Mouse (Mus musculus) myocyte (in vitro differentiated cells): ENCODE measurements around the gene Car2. TPM values are rescaled to one million over a fixed set of nuclear protein-coding genes. Genes with fewer than 3 reads are reported as not detected.

Source experiments
- H3K27me3 ChIP-seq: one replicate; pipeline ENCODE4 v1.6.1; 2011; ENCODE audit not compliant: control insufficient read depth, insufficient read depth, insufficient read length
- H3K36me3 ChIP-seq: one replicate; pipeline ENCODE4 v1.6.1; 2011; ENCODE audit not compliant: control insufficient read depth, insufficient read depth
- H3K4me2 ChIP-seq: one replicate; pipeline ENCODE4 v1.6.1; 2011; ENCODE audit warnings: low read depth, control low read depth
- H3K4me3 ChIP-seq: one replicate; pipeline ENCODE4 v1.5.1; 2011; ENCODE audit warnings: mild to moderate bottlenecking, control low read depth, moderate library complexity
- H3K79me2 ChIP-seq: one replicate; pipeline ENCODE4 v1.6.1; 2011; ENCODE audit not compliant: control insufficient read depth, insufficient read depth
- H3ac ChIP-seq: one replicate; pipeline ENCODE4 v1.6.1; 2011; ENCODE audit not compliant: control insufficient read depth, insufficient read length
- CEBPB ChIP-seq: IDR thresholded peaks from 2 replicates; pipeline ENCODE4 v1.6.1; 2011; ENCODE audit warnings: mild to moderate bottlenecking, moderate library complexity; ENCODE audit not compliant: poor library complexity, insufficient read depth, severe bottlenecking
- E2F4 ChIP-seq: IDR thresholded peaks from one replicate; pipeline ENCODE4 v1.6.1; 2011; ENCODE audit warnings: mild to moderate bottlenecking, control low read depth, moderate library complexity; ENCODE audit not compliant: insufficient read depth
- MAX ChIP-seq: IDR thresholded peaks from one replicate; pipeline ENCODE4 v1.6.1; 2011; ENCODE audit warnings: low read depth, mild to moderate bottlenecking, control low read depth
- MYOD1 ChIP-seq, 3 experiments: IDR thresholded peaks; one replicate each; pipeline ENCODE4 v1.6.1; 2011; ENCODE audit warnings: control low read depth in 2 of 3, low read depth in 2 of 3, mild to moderate bottlenecking in 2 of 3, moderate library complexity in 1 of 3; ENCODE audit not compliant: insufficient read length in 2 of 3, control insufficient read depth in 1 of 3
- MYOG ChIP-seq, 3 experiments: IDR thresholded peaks; one replicate each; pipeline ENCODE4 v1.6.1; 2011; ENCODE audit warnings: control low read depth in 2 of 3, low read depth in 2 of 3, mild to moderate bottlenecking in 2 of 3; ENCODE audit not compliant: insufficient read length in 2 of 3, control insufficient read depth in 1 of 3, insufficient read depth in 1 of 3
- POLR2A ChIP-seq: IDR thresholded peaks from one replicate; pipeline ENCODE4 v1.6.1; 2011; ENCODE audit warnings: low read depth, mild to moderate bottlenecking, control low read depth, moderate library complexity; ENCODE audit not compliant: insufficient read length
- POLR2AphosphoS2 ChIP-seq: IDR thresholded peaks from one replicate; pipeline ENCODE4 v1.6.1; 2011; ENCODE audit warnings: low read depth, control low read depth; ENCODE audit not compliant: insufficient read length
- REST ChIP-seq: IDR thresholded peaks from one replicate; pipeline ENCODE4 v1.6.1; 2011; ENCODE audit warnings: mild to moderate bottlenecking, control low read depth, moderate library complexity; ENCODE audit not compliant: insufficient read depth, insufficient read length
- SRF ChIP-seq: IDR thresholded peaks from one replicate; pipeline ENCODE4 v1.6.1; 2011; ENCODE audit warnings: low read depth; ENCODE audit not compliant: control insufficient read depth, insufficient read length
- TCF12 ChIP-seq: IDR thresholded peaks from one replicate; pipeline ENCODE4 v1.6.1; 2011; ENCODE audit warnings: mild to moderate bottlenecking, control low read depth; ENCODE audit not compliant: poor library complexity, insufficient read depth, severe bottlenecking
- TCF3 ChIP-seq: IDR thresholded peaks from one replicate; pipeline ENCODE4 v1.6.1; 2011; ENCODE audit warnings: low read depth, control low read depth; ENCODE audit not compliant: insufficient read length
- USF1 ChIP-seq: IDR thresholded peaks from one replicate; pipeline ENCODE4 v1.6.1; 2011; ENCODE audit warnings: low read depth, mild to moderate bottlenecking, control low read depth, moderate library complexity
- polyA plus RNA-seq: library from polyadenylated mRNA; unstranded; fragments of >200 nt; fragmentation: generic; extraction: Trizol; gene quantifications from one replicate; pipeline ENCODE4 v1.2.1, GENCODE M21; 2012; ENCODE audit warnings: missing spikeins

Car2 gene
- 5.6 TPM for polyA plus RNA-seq

GRCm38 (mm10) chr3:14886102-14887098 is at the start of gene Car2:
TSS of gene Car2 (plus strand) at chr3:14886273.
- TF ChIP-seq POLR2AphosphoS2 (no peak), REST (no peak), MYOD1 (IDR thresholded peaks at IDR 0.05; ENCODE audit: control insufficient read depth in 1 of 3, insufficient read length in 2 of 3, low read depth in 2 of 3) (peak in 2 of 3 experiments; percentile 47 to 55), POLR2A (no peak), E2F4 (peak; percentile 43), MAX (no peak), MYOG (IDR thresholded peaks at IDR 0.05; ENCODE audit: control insufficient read depth in 1 of 3, insufficient read depth in 1 of 3, insufficient read length in 2 of 3, low read depth in 2 of 3) (peak in 2 of 3 experiments; percentile 9 to 54), TCF3 (no peak), TCF12 (no peak)
- H3K4me3 ChIP-seq, result peak within 1 kb of the TSS; percentile 24
- no peaks in the 10 kb centered on the region for H3K79me2 ChIP-seq
- peak within 1 kb of the TSS; percentile 40 for H3ac ChIP-seq
- no peaks in the 10 kb centered on the region for H3K36me3 ChIP-seq
- no peaks in the 10 kb centered on the region for H3K27me3 ChIP-seq
- H3K4me2 ChIP-seq, result peak within 1 kb of the TSS; percentile 48

GRCm38 (mm10) chr3:14838936-14839335 is 47.1 kb upstream of the Car2 start:
- TF ChIP-seq POLR2AphosphoS2, result no peak
- no peak for TF ChIP-seq USF1
- no peak for TF ChIP-seq MYOG (IDR thresholded peaks at IDR 0.05; ENCODE audit: control insufficient read depth in 1 of 3, insufficient read depth in 1 of 3, insufficient read length in 2 of 3, low read depth in 2 of 3)
- TF ChIP-seq TCF12, result no peak
- no peak for TF ChIP-seq E2F4
- no peak for TF ChIP-seq CEBPB
- no peak for TF ChIP-seq TCF3
- no peak for TF ChIP-seq MAX
- no peak for TF ChIP-seq POLR2A
- TF ChIP-seq MYOD1 (IDR thresholded peaks at IDR 0.05; ENCODE audit: control insufficient read depth in 1 of 3, insufficient read length in 2 of 3, low read depth in 2 of 3), result no peak
- TF ChIP-seq SRF, result no peak
- TF ChIP-seq REST, result no peak
- no peaks in the 10 kb centered on the region for H3K36me3 ChIP-seq
- no peaks in the 10 kb centered on the region for H3K79me2 ChIP-seq
- no peaks in the 10 kb centered on the region for H3K27me3 ChIP-seq
- H3ac ChIP-seq, result no peak overlapping the region
- no peak overlapping the region for H3K4me2 ChIP-seq
- H3K4me3 ChIP-seq, result no peak overlapping the region

- Histone ChIP-seq H3K79me2 (no peaks in the 10 kb centered on the region), H3ac (no peak overlapping the region), H3K4me2 (no peak overlapping the region), H3K36me3 (no peaks in the 10 kb centered on the region), H3K27me3 (no peaks in the 10 kb centered on the region), H3K4me3 (no peak overlapping the region)
- no peak for TF ChIP-seq POLR2AphosphoS2
- TF ChIP-seq USF1, result no peak
- no peak for TF ChIP-seq CEBPB
- no peak for TF ChIP-seq MYOD1 (IDR thresholded peaks at IDR 0.05; ENCODE audit: control insufficient read depth in 1 of 3, insufficient read length in 2 of 3, low read depth in 2 of 3)
- no peak for TF ChIP-seq E2F4
- TF ChIP-seq TCF12, result no peak
- TF ChIP-seq MYOG (IDR thresholded peaks at IDR 0.05; ENCODE audit: control insufficient read depth in 1 of 3, insufficient read depth in 1 of 3, insufficient read length in 2 of 3, low read depth in 2 of 3), result no peak
- no peak for TF ChIP-seq POLR2A
- no peak for TF ChIP-seq MAX
- TF ChIP-seq REST, result no peak
- TF ChIP-seq TCF3, result no peak
- TF ChIP-seq SRF, result no peak
These were observed 46.5 kb upstream of the Car2 start for GRCm38 (mm10) chr3:14839466-14840118.

DNA sequence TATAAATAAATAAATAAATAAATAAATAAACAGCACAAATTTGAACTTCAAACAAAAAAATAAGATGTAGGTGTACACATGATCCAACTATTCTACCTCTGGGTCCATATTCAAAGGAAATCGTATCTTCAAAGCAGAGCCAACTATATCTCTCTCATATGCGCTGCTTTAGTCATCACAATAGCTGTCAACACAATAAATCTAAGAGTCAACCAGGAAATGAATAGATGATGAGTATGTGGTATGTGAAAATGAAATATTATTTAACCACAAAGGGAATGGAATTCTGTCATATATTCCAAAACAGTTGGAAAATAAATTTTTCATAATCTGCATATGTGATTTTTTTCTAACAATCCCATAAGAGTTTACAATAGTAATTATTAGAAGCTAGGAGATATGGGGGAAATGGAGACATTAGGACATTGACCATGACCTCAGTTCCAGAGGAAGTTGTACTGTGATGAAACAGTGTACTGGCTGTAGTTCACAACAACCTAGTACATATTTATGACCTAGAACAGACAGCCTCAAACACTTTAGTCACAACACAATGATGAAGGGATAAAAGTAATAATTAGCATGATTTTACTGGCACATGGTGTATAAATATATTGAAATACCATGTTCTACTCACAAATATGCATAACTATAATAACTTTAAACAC is 37.4 kb upstream of the Car2 start:
- H3K4me2 ChIP-seq, result no peak overlapping the region
- H3ac ChIP-seq, result no peak overlapping the region
- no peak overlapping the region for H3K4me3 ChIP-seq
- no peak for TF ChIP-seq POLR2A
- no peak for TF ChIP-seq MAX
- TF ChIP-seq TCF3, result no peak
- TF ChIP-seq USF1, result no peak
- no peak for TF ChIP-seq MYOG (IDR thresholded peaks at IDR 0.05; ENCODE audit: control insufficient read depth in 1 of 3, insufficient read depth in 1 of 3, insufficient read length in 2 of 3, low read depth in 2 of 3)
- TF ChIP-seq TCF12, result no peak
- no peak for TF ChIP-seq POLR2AphosphoS2
- TF ChIP-seq REST, result no peak
- no peak for TF ChIP-seq SRF
- TF ChIP-seq CEBPB, result no peak
- no peak for TF ChIP-seq MYOD1 (IDR thresholded peaks at IDR 0.05; ENCODE audit: control insufficient read depth in 1 of 3, insufficient read length in 2 of 3, low read depth in 2 of 3)
- H3K36me3 ChIP-seq, result no peaks in the 10 kb centered on the region
- no peaks in the 10 kb centered on the region for H3K27me3 ChIP-seq
- H3K79me2 ChIP-seq, result no peaks in the 10 kb centered on the region
